Mouse (Mus musculus) neural tube, embryonic 11.5 days (tissue): ENCODE measurements at regions not wholly inside any gene's neighbourhood (a gene's known extent, or its start where the extent isn't known, plus 50 kb on each side); places are given as distances from the start of the nearest gene placed in this dataset.

Source experiments
- ATAC-seq: fragments of 200-750 bp; cut with Nextera tagmentation; 2 replicates; pipeline ENCODE4 v1.8.0; 2017; ENCODE audit warnings: moderate number of reproducible peaks, mild to moderate bottlenecking, moderate TSS enrichment, moderate library complexity; ENCODE audit not compliant: insufficient read depth, low FRiP score, low TSS enrichment
- DNase-seq: peaks from one replicate; pipeline ENCODE4 v3.0.0-alpha.2; 2015; ENCODE audit warnings: low spot score
- H3K27ac ChIP-seq: fragments of 300-500 bp; sonication (generic); 2 replicates; pipeline ENCODE4 v1.5.1; 2014; ENCODE audit warnings: low read depth, mild to moderate bottlenecking, low read length
- H3K27me3 ChIP-seq: fragments of 300-500 bp; sonication (generic); 2 replicates; pipeline ENCODE4 v1.6.1; 2014; ENCODE audit warnings: mild to moderate bottlenecking, low read length, mixed read lengths; ENCODE audit not compliant: control insufficient read depth, insufficient read depth
- H3K36me3 ChIP-seq: fragments of 300-500 bp; sonication (generic); 2 replicates; pipeline ENCODE4 v1.6.1; 2014; ENCODE audit warnings: mild to moderate bottlenecking, low read length, moderate library complexity, mixed read lengths; ENCODE audit not compliant: control insufficient read depth, insufficient read depth
- H3K4me1 ChIP-seq: fragments of 300-500 bp; sonication (generic); 2 replicates; pipeline ENCODE4 v1.6.1; 2014; ENCODE audit warnings: low read length, mixed read lengths; ENCODE audit not compliant: control insufficient read depth, insufficient read depth
- H3K4me2 ChIP-seq: fragments of 300-500 bp; sonication (generic); 2 replicates; pipeline ENCODE4 v1.6.1; 2014; ENCODE audit warnings: low read depth, mild to moderate bottlenecking, moderate library complexity
- H3K4me3 ChIP-seq: fragments of 300-500 bp; sonication (generic); 2 replicates; pipeline ENCODE4 v1.5.1; 2014; ENCODE audit warnings: low read depth, low read length
- H3K9ac ChIP-seq: fragments of 300-500 bp; sonication (generic); 2 replicates; pipeline ENCODE4 v1.6.1; 2014; ENCODE audit warnings: mild to moderate bottlenecking, low read length
- H3K9me3 ChIP-seq: fragments of 300-500 bp; sonication (generic); 2 replicates; pipeline ENCODE4 v1.6.1; 2016; ENCODE audit warnings: low read length; ENCODE audit not compliant: control insufficient read depth
- WGBS: fragments of 180-500 bp; shearing (Covaris S2); extraction: QIAGEN DNeasy Blood & Tissue Kit; methylation state at CpG from one replicate; pipeline ENCODE4 v1.1.7; 2014; 5-methylcytosine and 5-hydroxymethylcytosine counted together

DNA sequence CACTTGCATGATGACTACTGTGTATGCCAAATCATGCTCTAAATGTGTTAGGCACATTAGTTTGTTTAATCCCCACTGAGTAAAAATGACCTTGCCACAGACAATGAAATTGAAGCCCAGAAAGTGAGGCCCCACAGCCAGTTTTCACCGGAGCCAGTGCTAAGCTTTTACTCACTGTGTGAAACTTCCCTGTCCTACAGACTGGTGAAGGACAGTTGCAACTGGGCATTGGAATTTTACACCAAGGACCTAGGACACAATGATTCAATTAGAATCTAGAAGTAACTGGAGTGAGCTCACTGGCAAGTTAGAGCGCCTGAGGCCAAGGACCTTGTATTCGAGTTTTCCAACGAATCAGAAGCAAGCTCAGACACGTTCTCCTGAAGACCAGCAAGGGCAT lies 79.8 kb downstream of the S1pr1 start:
- no peak overlapping the region for H3K4me3 ChIP-seq
- DNase-seq (no peak), ATAC-seq (no peak)
- no peak overlapping the region for H3K9ac ChIP-seq
- no peaks in the 10 kb centered on the region for H3K4me1 ChIP-seq
- 94% methylated on average over 5 of the region's 5 CpGs for WGBS
- no peak overlapping the region for H3K4me2 ChIP-seq
- H3K27me3 ChIP-seq = no peaks in the 10 kb centered on the region
- H3K27ac ChIP-seq = no peak overlapping the region
- no peaks in the 10 kb centered on the region for H3K9me3 ChIP-seq
- H3K36me3 ChIP-seq = no peaks in the 10 kb centered on the region

- Histone ChIP-seq H3K27ac (no peak overlapping the region), H3K4me2 (no peak overlapping the region), H3K9me3 (no peaks in the 10 kb centered on the region), H3K4me1 (no peaks in the 10 kb centered on the region), H3K27me3 (no peaks in the 10 kb centered on the region), H3K4me3 (no peak overlapping the region), H3K36me3 (no peaks in the 10 kb centered on the region), H3K9ac (no peak overlapping the region)
- ATAC-seq (peak; percentile 36; the same call in 1 of the 2 replicates), DNase-seq (no peak)
- WGBS = 60% methylated on average over 4 of the region's 4 CpGs
Observed at GRCm38 (mm10) chr3:115632417-115632743, 82.5 kb downstream of the S1pr1 start.

DNA sequence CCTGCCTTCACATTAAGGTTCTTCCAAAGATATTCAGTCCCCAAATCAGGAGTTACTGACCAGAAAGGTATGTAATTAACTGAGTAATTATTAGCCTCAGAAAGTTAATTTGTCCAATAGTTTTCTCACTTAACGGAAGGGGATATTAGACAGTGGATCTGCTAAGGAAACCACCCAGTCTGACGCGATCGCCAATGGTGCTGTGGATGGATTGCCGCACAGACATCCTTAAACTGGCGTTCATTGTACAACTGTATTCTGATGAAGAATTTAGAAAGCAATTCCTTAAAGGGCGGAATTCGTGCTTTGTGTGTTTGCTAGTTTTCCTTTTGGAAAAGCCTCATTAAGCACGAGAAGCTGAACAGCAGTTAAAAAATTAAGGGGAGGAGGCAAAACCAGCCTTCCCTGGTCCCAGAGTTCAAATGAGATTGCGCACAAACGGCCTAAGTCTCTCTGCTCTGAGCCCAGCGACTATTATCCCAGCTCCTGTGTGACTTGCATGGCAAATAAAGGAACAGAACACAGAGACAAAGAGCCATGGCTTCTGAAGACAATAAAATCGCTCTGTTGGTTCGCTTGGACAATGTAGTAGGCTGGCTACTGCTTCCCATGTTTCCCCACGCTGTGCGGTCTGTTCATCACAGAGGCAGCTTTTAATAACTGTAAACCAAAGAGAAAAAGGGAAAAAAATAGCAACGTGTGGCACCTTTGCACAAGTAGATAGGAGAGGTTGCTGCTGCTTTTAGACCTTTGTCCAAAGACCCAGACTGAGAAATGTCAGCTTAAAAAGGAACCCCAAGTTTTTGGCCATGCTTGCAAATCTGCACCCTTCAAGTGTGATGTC lies 83.1 kb downstream of the S1pr1 start:
- Histone ChIP-seq H3K9me3 (no peaks in the 10 kb centered on the region), H3K4me2 (no peak overlapping the region), H3K4me3 (no peak overlapping the region), H3K4me1 (no peaks in the 10 kb centered on the region), H3K36me3 (no peaks in the 10 kb centered on the region), H3K27me3 (no peaks in the 10 kb centered on the region), H3K9ac (no peak overlapping the region), H3K27ac (peak overlapping the region; percentile 11; the same call in 1 of the 2 replicates)
- 60% methylated on average over 17 of the region's 17 CpGs for WGBS
- DNase-seq = peak; percentile 72
- ATAC-seq = peak; percentile 92

- no peak overlapping the region for H3K9ac ChIP-seq
- H3K9me3 ChIP-seq = no peaks in the 10 kb centered on the region
- no peaks in the 10 kb centered on the region for H3K4me1 ChIP-seq
- H3K27me3 ChIP-seq = no peaks in the 10 kb centered on the region
- H3K36me3 ChIP-seq = no peaks in the 10 kb centered on the region
- DNase-seq = no peak
- H3K4me3 ChIP-seq = no peak overlapping the region
- no peak overlapping the region for H3K27ac ChIP-seq
- H3K4me2 ChIP-seq = no peak overlapping the region
- no peak for ATAC-seq
- 91% methylated on average over 3 of the region's 3 CpGs for WGBS
Observed at GRCm38 (mm10) chr3:115622920-115623319, 92.0 kb downstream of the S1pr1 start.

DNA sequence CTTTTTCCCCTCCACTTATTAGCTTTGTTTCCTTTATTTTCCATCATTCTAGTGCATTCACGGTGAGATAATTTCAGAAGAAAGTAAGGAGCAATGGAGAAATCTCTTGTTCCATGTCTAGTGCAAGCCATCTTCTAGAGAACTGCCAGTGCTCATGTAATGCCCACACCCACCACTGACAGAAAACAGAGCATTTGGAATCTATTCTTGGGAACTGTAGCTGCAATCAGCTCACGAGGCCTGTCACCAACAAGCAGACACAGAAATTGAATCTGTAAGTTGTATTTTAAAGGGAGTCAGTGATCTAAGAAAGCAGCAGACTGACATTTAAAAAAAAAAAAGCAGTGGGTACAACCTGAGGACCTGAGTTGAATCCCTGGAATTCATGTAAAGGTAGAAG lies 92.6 kb downstream of the S1pr1 start:
- H3K9me3 ChIP-seq = no peaks in the 10 kb centered on the region
- no peak overlapping the region for H3K4me3 ChIP-seq
- no peak overlapping the region for H3K27ac ChIP-seq
- no peaks in the 10 kb centered on the region for H3K27me3 ChIP-seq
- H3K36me3 ChIP-seq = no peaks in the 10 kb centered on the region
- ATAC-seq = no peak
- no peak for DNase-seq
- no peaks in the 10 kb centered on the region for H3K4me1 ChIP-seq
- H3K9ac ChIP-seq = no peak overlapping the region
- 95% methylated on average over 2 of the region's 2 CpGs for WGBS
- no peak overlapping the region for H3K4me2 ChIP-seq

- no peak overlapping the region for H3K4me3 ChIP-seq
- H3K4me2 ChIP-seq = no peak overlapping the region
- no peaks in the 10 kb centered on the region for H3K36me3 ChIP-seq
- DNase-seq (no peak), ATAC-seq (no peak)
- 89% methylated on average over 3 of the region's 3 CpGs for WGBS
- no peak overlapping the region for H3K27ac ChIP-seq
- H3K4me1 ChIP-seq = no peaks in the 10 kb centered on the region
- no peaks in the 10 kb centered on the region for H3K27me3 ChIP-seq
- no peaks in the 10 kb centered on the region for H3K9me3 ChIP-seq
- no peak overlapping the region for H3K9ac ChIP-seq
Observed at GRCm38 (mm10) chr3:115619970-115620369, 94.9 kb downstream of the S1pr1 start.

DNA sequence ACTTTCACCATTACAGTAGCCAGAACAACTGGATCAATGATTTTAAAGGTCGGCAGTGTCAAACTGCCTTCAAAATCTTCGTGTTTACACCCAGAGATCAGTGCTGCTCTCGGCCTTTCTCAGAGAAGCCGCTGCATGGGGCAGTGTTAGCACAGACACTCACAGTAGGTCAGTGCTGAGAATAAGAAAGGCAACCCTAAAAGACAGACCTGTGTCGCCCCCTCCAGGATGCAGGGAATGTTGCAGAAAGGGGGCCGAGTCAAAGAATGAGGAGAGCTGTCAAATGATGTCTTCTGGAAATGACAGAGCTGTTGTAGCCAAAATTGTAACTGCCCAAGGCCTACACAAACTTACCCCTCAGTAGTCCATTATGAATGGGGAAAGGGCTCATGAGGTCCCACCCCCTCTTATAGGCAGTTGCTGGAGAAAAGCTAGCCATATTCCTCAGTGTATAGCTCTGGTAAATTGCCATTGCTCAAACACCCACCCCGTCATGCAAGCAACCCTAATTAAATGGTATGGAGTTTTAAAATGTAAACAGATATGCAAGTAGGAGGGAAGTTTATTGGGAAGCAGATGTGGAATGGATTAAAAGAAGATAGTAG lies 98.8 kb downstream of the S1pr1 start:
- Histone ChIP-seq H3K4me2 (no peak overlapping the region), H3K27ac (no peak overlapping the region), H3K36me3 (no peaks in the 10 kb centered on the region), H3K27me3 (no peaks in the 10 kb centered on the region), H3K4me1 (no peaks in the 10 kb centered on the region), H3K4me3 (no peak overlapping the region), H3K9ac (no peak overlapping the region), H3K9me3 (no peaks in the 10 kb centered on the region)
- peak; percentile 44 for DNase-seq
- ATAC-seq = peak; percentile 25; the same call in 1 of the 2 replicates
- WGBS = 32% methylated on average over 7 of the region's 7 CpGs

DNA sequence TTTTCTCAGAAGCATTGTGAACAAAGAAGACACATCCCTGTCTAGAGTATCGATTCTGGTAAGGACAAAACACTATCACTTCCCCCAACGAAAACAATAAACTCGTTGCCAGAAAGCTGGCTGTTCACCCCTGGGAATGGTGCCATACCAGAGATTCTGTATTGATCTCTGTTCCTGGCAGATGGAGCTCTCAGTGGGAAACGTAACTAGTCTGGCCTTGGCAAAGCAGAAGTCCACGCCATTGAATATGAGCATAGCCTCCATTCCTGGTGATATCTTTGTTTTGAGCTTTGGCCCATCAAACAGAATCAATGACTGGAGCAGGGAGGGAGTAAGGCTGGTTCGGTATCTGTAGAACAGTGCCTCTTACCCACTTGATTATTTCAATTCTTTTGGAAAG lies 102.0 kb downstream of the S1pr1 start:
- Histone ChIP-seq H3K36me3 (no peaks in the 10 kb centered on the region), H3K4me3 (no peak overlapping the region), H3K4me2 (no peak overlapping the region), H3K27me3 (no peaks in the 10 kb centered on the region), H3K4me1 (no peaks in the 10 kb centered on the region), H3K27ac (no peak overlapping the region), H3K9me3 (no peaks in the 10 kb centered on the region), H3K9ac (no peak overlapping the region)
- DNase-seq (no peak), ATAC-seq (no peak)
- WGBS = 93% methylated on average over 6 of the region's 6 CpGs

- 0 out of 2 replicates have a peak, but pooled peaks cover 3% of the 10 kb centered on the region for H3K4me1 ChIP-seq
- no peak overlapping the region for H3K9ac ChIP-seq
- H3K9me3 ChIP-seq = no peaks in the 10 kb centered on the region
- 86% methylated on average over 5 of the region's 5 CpGs for WGBS
- no peak overlapping the region for H3K27ac ChIP-seq
- ATAC-seq = no peak
- H3K27me3 ChIP-seq = no peaks in the 10 kb centered on the region
- no peaks in the 10 kb centered on the region for H3K36me3 ChIP-seq
- no peak overlapping the region for H3K4me2 ChIP-seq
- DNase-seq = no peak
- no peak overlapping the region for H3K4me3 ChIP-seq
Observed at GRCm38 (mm10) chr3:115608087-115608486, 106.8 kb downstream of the S1pr1 start.
